Mouse (Mus musculus) urinary bladder, postnatal 10 days (tissue): ENCODE data around the gene Ftl1-ps1.

Source experiments
- DNase-seq: peaks from one replicate; pipeline ENCODE4 v3.0.0; 2022; ENCODE audit warnings: low spot score

Ftl1-ps1 gene

GRCm38 (mm10) chr13:74399298-74399839 lies at the start of gene Ftl1-ps1:
TSS of gene Ftl1-ps1 (plus strand) at chr13:74399694.
- DNase-seq: no peak

- DNase-seq: no peak
Observed at GRCm38 (mm10) chr13:74350435-74350906, 49.0 kb upstream of the Ftl1-ps1 start.

- no peak for DNase-seq
Observed at GRCm38 (mm10) chr13:74356491-74356890, 43.0 kb upstream of the Ftl1-ps1 start.

GRCm38 (mm10) chr13:74362218-74362617 lies 37.3 kb upstream of the Ftl1-ps1 start:
- no peak for DNase-seq

- no peak for DNase-seq
Observed at GRCm38 (mm10) chr13:74363176-74363858, 36.2 kb upstream of the Ftl1-ps1 start.

GRCm38 (mm10) chr13:74363859-74364235 lies 35.6 kb upstream of the Ftl1-ps1 start, which contains the start of gene Lrrc14b:
TSS of gene Lrrc14b (minus strand) at chr13:74364005.
- DNase-seq: no peak

- DNase-seq: no peak
Observed at GRCm38 (mm10) chr13:74381533-74382276, 17.8 kb upstream of the Ftl1-ps1 start.

GRCm38 (mm10) chr13:74382289-74382688 lies 17.2 kb upstream of the Ftl1-ps1 start:
- no peak for DNase-seq

- DNase-seq: no peak
Observed at GRCm38 (mm10) chr13:74389730-74390129, 9.8 kb upstream of the Ftl1-ps1 start.

- no peak for DNase-seq
Observed at GRCm38 (mm10) chr13:74390371-74390990, 9.0 kb upstream of the Ftl1-ps1 start, which contains the start of gene Zfp72. TSS of gene Zfp72 (minus strand) at chr13:74390836.

GRCm38 (mm10) chr13:74391156-74391555 lies 8.3 kb upstream of the Ftl1-ps1 start:
- DNase-seq: no peak

GRCm38 (mm10) chr13:74439895-74440294 lies 40.4 kb downstream of the Ftl1-ps1 start:
- DNase-seq: no peak
